Mouse (Mus musculus) adrenal gland, postnatal 0 days (tissue): ENCODE data around the gene Arfgef2. TPM values are rescaled to one million over a fixed set of nuclear protein-coding genes. Genes with fewer than 3 reads are reported as not detected.

Experiments used
- polyA plus RNA-seq: library from polyadenylated mRNA; unstranded; fragments of >200 nt; fragmentation: Nextera tagmentation; extraction: Ambion mirVana; gene quantifications from 2 replicates; pipeline ENCODE4 v1.2.1, GENCODE M21; 2015

The Arfgef2 gene
- 3.1 and 4.7 TPM in 2 replicates for polyA plus RNA-seq

DNA sequence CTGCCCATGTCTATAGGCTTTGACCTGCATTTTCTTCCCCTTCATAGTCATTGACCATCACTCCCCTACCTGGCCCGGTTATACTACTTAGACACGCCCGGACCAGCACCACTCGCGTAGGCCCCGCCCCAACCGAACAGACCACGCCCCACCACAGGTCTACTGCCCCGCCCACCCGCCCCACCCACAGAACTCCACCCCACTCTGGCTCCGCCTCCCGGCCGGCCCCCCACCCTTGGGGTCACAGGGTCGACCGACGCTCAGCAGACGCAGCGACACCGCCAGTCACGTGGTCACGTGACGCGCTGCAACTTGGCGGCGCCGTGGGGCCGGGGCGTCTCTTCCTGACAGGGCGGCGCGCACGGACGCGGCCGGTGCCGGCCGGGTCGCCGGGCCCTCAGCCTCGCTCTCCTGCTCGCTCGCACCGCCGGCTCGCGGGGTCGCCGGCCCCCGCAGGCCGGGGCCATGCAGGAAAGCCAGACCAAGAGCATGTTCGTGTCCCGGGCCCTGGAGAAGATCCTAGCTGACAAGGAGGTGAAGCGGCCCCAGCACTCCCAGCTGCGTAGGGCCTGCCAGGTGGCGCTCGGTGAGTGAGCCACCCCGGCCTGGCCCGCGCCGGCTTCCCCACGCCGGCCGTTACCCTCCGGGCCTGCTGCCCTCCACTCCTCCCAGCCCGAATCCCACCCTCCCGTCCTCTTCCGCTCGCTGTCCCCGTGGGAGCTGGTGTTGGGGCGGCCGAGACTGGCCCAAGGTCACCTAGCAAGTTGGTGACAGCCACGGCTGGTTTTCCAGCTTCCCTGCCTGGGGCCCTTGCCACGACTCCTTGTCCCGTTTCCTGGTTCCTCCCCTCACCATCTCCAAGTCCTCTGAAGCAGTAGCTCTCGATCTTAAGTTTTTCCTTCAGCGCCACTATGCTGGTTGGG, at the start of gene Arfgef2:
TSS of gene Arfgef2 (plus strand) at position 339 of the 923 bp plus-strand sequence.

DNA sequence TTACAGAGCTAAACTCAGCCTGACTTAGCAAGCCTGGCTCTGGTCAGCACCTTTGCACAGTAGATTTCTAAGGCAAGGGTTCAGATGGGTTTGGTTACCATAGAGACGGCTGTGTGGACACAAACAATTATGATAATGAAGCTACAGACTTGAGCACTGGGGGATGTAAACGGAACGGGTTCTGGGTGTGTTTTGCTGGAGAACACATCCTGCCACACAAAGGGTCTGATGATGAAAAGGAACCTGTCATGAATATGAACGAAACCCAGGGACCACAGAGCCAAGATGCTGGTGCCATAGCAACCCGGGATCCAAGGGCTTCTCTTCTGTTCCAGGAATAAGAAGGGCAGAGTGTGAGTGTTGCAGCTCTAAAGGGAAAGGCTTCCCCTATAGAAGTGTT, 13.0 kb upstream of the Arfgef2 start, which contains the start of gene Trp53rkb:
TSS of gene Trp53rkb (plus strand) at position 177 of the 400 bp plus-strand sequence.

DNA sequence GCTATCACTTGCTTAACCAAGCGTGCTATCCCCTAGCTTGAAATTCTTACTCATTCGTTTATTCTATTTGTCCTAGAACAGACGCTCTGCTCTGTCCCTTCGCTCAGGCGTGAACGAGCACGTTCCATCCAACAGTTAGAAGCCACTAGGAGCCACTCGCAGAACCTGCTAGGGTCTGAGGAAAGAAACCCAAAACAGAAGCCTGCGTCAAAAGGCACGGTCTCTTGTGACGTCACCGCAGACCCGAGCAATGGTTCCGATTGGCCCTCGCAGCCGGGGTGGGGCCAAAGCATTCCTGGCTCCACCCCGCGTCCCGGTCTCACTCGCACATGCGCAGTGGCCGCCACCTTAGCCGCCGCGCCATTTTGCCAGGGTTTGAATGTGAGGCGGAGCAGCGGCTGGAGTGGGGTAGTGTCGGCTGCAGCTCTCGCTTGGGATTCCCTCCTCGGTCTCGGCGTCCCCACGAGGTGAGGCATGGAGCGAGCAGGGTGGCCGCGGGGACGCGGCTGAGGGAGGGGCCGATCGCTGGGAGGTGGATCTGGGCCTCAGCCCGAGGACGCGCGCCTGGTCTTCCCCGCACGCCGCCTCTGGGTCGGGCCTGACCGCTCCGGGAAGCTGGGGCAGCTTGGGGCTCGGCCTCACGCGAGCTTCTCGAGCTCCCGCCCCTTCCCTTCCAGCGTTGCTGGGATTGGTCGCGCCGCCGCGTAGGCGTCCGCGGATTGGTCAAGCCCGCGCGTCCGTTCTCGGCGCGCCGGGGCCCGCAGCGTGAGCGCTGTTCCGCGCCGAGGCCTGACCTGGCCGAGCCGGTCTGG, 100.5 kb downstream of the Arfgef2 start, which contains the start of gene Cse1l:
TSS of gene Cse1l (plus strand) at position 330 of the 812 bp plus-strand sequence.

Other genes starting within 250 kb of the Arfgef2 start
- 6.9 and 8.9 TPM in 2 replicates for gene Prex1, start 91.8 kb upstream of the Arfgef2 start, polyA plus RNA-seq
- 4.3 and 4.8 TPM in 2 replicates for gene Trp53rkb, start 13.1 kb upstream of the Arfgef2 start, polyA plus RNA-seq
- gene Cse1l, start 100.5 kb downstream of the Arfgef2 start, polyA plus RNA-seq, result 37.7 and 58.4 TPM in 2 replicates
- 42.5 and 54.8 TPM in 2 replicates for gene Stau1, start 190.7 kb downstream of the Arfgef2 start, polyA plus RNA-seq
- 18.0 and 24.4 TPM in 2 replicates for gene Ddx27, start 209.6 kb downstream of the Arfgef2 start, polyA plus RNA-seq